Mouse (Mus musculus) regulatory T cell (primary cell): Measurements from ENCODE around the gene Gm11060.

Source experiments
- in situ Hi-C: fragments of 300-600 bp; cut with MboI, MseI; formaldehyde crosslinking; loops from one replicate; pipeline ENCODE4 v1.15.1; 2025; ENCODE audit warnings: high pct_unique_total_duplicates

Gene Gm11060

GRCm38 (mm10) chr2:105117669-105118068 is 25.9 kb downstream of the Gm11060 start:
- in situ Hi-C loops: no loop called here

GRCm38 (mm10) chr2:105122216-105122615 is 30.4 kb downstream of the Gm11060 start:
- in situ Hi-C loops: no loop called here

GRCm38 (mm10) chr2:105122886-105123285 is 31.1 kb downstream of the Gm11060 start:
- in situ Hi-C loops: no loop called here

GRCm38 (mm10) chr2:105123431-105123830 is 31.6 kb downstream of the Gm11060 start:
- in situ Hi-C loops: no loop called here

GRCm38 (mm10) chr2:105123881-105124280 is 32.1 kb downstream of the Gm11060 start:
- in situ Hi-C loops: no loop called here

GRCm38 (mm10) chr2:105124391-105124790 is 32.6 kb downstream of the Gm11060 start:
- in situ Hi-C loops: no loop called here

GRCm38 (mm10) chr2:105125205-105125604 is 33.4 kb downstream of the Gm11060 start:
- in situ Hi-C loops: no loop called here

- in situ Hi-C loops: no loop called here
These were observed 33.8 kb downstream of the Gm11060 start for GRCm38 (mm10) chr2:105125641-105126040.

GRCm38 (mm10) chr2:105126279-105126678 is 34.5 kb downstream of the Gm11060 start, which contains the start of gene Wt1:
Gene Wt1, plus strand, starts transcription at chr2:105126529.
- in situ Hi-C loops: no loop called here

- in situ Hi-C loops: no loop called here
These were observed 35.1 kb downstream of the Gm11060 start for GRCm38 (mm10) chr2:105126691-105127530.

GRCm38 (mm10) chr2:105127531-105128480 is 36.0 kb downstream of the Gm11060 start:
- in situ Hi-C loops: no loop called here

GRCm38 (mm10) chr2:105128564-105128963 is 36.7 kb downstream of the Gm11060 start:
- in situ Hi-C loops: no loop called here

- in situ Hi-C loops: no loop called here
These were observed 38.7 kb downstream of the Gm11060 start for GRCm38 (mm10) chr2:105130351-105131060.

- in situ Hi-C loops: no loop called here
These were observed 39.4 kb downstream of the Gm11060 start for GRCm38 (mm10) chr2:105131061-105131810.

- in situ Hi-C loops: no loop called here
These were observed 39.9 kb downstream of the Gm11060 start for GRCm38 (mm10) chr2:105131811-105132100.

GRCm38 (mm10) chr2:105132300-105132699 is 40.5 kb downstream of the Gm11060 start:
- in situ Hi-C loops: no loop called here

- in situ Hi-C loops: no loop called here
These were observed 41.3 kb downstream of the Gm11060 start for GRCm38 (mm10) chr2:105132933-105133795.

GRCm38 (mm10) chr2:105134296-105134695 is 42.5 kb downstream of the Gm11060 start:
- in situ Hi-C loops: no loop called here

GRCm38 (mm10) chr2:105139471-105139870 is 47.7 kb downstream of the Gm11060 start:
- in situ Hi-C loops: no loop called here

- in situ Hi-C loops: no loop called here
These were observed 49.6 kb downstream of the Gm11060 start for GRCm38 (mm10) chr2:105141371-105141770.
